Mouse (Mus musculus) ES-E14 (cell line): Measurements from ENCODE around the gene Haghl. TPM values are rescaled to one million over a fixed set of nuclear protein-coding genes. Genes with fewer than 3 reads are reported as not detected.
A peak's percentile ranks its signal among the peaks of the same experiment; 100 is the strongest.

Experiments used
- DNase-seq: peaks from one replicate; pipeline ENCODE4 v3.0.0-alpha.2; 2013; ENCODE audit warnings: low read depth, low spot score
- H3K27ac ChIP-seq: 2 replicates; pipeline ENCODE4 v1.5.1; 2012; ENCODE audit warnings: low read depth, mild to moderate bottlenecking, low read length, moderate library complexity, mixed read lengths; ENCODE audit not compliant: poor library complexity, insufficient read depth, severe bottlenecking
- H3K36me3 ChIP-seq: 2 replicates; pipeline ENCODE4 v1.6.1; 2012; ENCODE audit warnings: mild to moderate bottlenecking, low read length, moderate library complexity, mixed read lengths; ENCODE audit not compliant: control insufficient read depth, poor library complexity, insufficient read depth, severe bottlenecking
- H3K4me1 ChIP-seq, 2 experiments: fragments of 150-350 bp in 1 of 2; sonication (generic) in 1 of 2; 2 replicates each; pipeline ENCODE4 v1.6.1; 2012; ENCODE audit warnings: low read length in 2 of 2, mild to moderate bottlenecking in 1 of 2, mixed read lengths in 1 of 2; ENCODE audit not compliant: control insufficient read depth in 2 of 2, insufficient read depth in 2 of 2, poor library complexity in 1 of 2
- H3K4me3 ChIP-seq, 2 experiments: fragments of 150-350 bp in 1 of 2; sonication (generic) in 1 of 2; 2 replicates each; pipeline ENCODE4 v1.5.1; 2012; ENCODE audit warnings: low read length in 2 of 2, low read depth in 1 of 2, mild to moderate bottlenecking in 1 of 2, mixed read lengths in 1 of 2; ENCODE audit not compliant: insufficient read depth in 1 of 2, poor library complexity in 1 of 2, severe bottlenecking in 1 of 2
- H3K9ac ChIP-seq: 2 replicates; pipeline ENCODE4 v1.6.1; 2012; ENCODE audit warnings: low read depth, mild to moderate bottlenecking, low read length, mixed read lengths; ENCODE audit not compliant: poor library complexity, insufficient read depth, severe bottlenecking
- H3K9me3 ChIP-seq: fragments of 150-350 bp; sonication (generic); 2 replicates; pipeline ENCODE4 v1.6.1; 2012; ENCODE audit warnings: low read depth, mild to moderate bottlenecking, low read length; ENCODE audit not compliant: control insufficient read depth, insufficient read depth
- CHD2 ChIP-seq: IDR thresholded peaks from 2 replicates; pipeline ENCODE4 v1.6.1; 2014; ENCODE audit warnings: mild to moderate bottlenecking, low read depth, low read length, inconsistent platforms
- HCFC1 ChIP-seq: IDR thresholded peaks from 2 replicates; pipeline ENCODE4 v1.6.1; 2012; ENCODE audit warnings: low read length, inconsistent platforms, borderline replicate concordance; ENCODE audit not compliant: insufficient read depth
- MAFK ChIP-seq: IDR thresholded peaks from 2 replicates; pipeline ENCODE4 v1.6.1; 2014; ENCODE audit warnings: mild to moderate bottlenecking, low read depth, low read length, inconsistent platforms; ENCODE audit not compliant: insufficient read depth
- ZC3H11A ChIP-seq: IDR thresholded peaks from 2 replicates; pipeline ENCODE4 v1.6.1; 2012; ENCODE audit warnings: low read depth, mild to moderate bottlenecking, inconsistent platforms, low read length, borderline replicate concordance
- ZNF384 ChIP-seq: IDR thresholded peaks from 2 replicates; pipeline ENCODE4 v1.6.1; 2012; ENCODE audit warnings: low read depth, low read length, inconsistent platforms
- in situ Hi-C, 2 experiments: fragments of 600-800 bp; cut with MboI; formaldehyde crosslinking; loops; one replicate each; pipeline ENCODE4 v1.15.1; 2025; ENCODE audit warnings: low sequenced_read_pairs in 2 of 2, inconsistent platforms in 1 of 2; ENCODE audit not compliant: unreplicated experiment in 2 of 2
- total RNA-seq: library from RNA; depleted of rRNA; stranded (reverse); fragments of 300-350 nt; gene quantifications from 2 replicates; pipeline ENCODE4 v1.2.3, GENCODE M21; 2012

The Haghl gene
- total RNA-seq, 1 experiment: 14.5 TPM

DNA sequence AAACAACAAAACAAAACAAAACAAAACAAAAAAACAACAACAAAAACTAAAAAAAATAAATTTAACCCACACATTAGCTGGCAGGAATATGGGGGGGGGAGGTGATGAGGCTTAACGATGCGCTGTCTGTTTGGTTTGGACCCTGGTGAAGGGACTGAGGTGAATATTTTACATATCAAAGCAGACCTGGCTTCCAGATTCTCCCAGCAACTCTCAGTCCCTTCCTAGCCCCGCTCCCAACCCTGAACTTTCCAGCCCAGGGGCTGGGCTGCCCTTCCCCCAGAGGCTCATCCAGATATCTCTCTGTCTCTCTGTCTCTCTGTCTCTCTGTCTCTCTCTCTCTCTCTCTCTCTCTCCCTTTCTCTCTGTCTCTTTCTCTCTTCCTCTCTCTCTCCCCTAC lies 22.9 kb downstream of the Haghl start:
- no peak for TF ChIP-seq MAFK
- TF ChIP-seq ZC3H11A: no peak
- TF ChIP-seq ZNF384: no peak
- no peak for TF ChIP-seq CHD2
- no peak for TF ChIP-seq HCFC1
- in situ Hi-C loops: no loop called here
- peaks cover 8 to 18% of the 10 kb centered on the region in 2 experiments for H3K4me1 ChIP-seq
- H3K27ac ChIP-seq: no peak overlapping the region
- H3K9ac ChIP-seq: no peak overlapping the region
- H3K36me3 ChIP-seq: no peaks in the 10 kb centered on the region
- H3K4me3 ChIP-seq: no peak overlapping the region
- no peaks in the 10 kb centered on the region for H3K9me3 ChIP-seq
- DNase-seq: no peak

DNA sequence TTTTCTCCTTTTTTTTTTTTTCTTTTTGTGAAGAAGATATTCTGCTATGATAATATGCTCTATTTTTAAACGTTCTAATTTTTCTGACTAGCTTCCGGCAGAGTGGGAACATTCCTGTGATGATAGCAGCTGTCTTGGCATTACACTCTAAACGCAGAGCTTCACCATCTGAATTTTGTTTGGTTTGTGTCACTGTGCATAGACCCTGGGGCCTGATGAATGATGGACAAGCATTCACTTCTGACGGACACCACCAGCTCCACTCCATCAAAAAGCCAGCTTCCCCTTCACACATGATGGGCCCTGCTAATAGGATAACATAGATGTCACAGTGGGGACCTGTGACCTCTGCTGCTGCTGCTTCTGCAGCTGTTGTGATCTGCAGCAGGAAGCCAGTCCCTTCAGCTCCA lies 23.9 kb downstream of the Haghl start:
- Histone ChIP-seq H3K4me3 (no peak overlapping the region), H3K9ac (no peak overlapping the region), H3K36me3 (no peaks in the 10 kb centered on the region), H3K27ac (no peak overlapping the region), H3K9me3 (no peaks in the 10 kb centered on the region), H3K4me1 (peaks cover 8 to 27% of the 10 kb centered on the region in 2 experiments)
- TF ChIP-seq MAFK: no peak
- TF ChIP-seq ZNF384: no peak
- in situ Hi-C loops: no loop called here
- DNase-seq: no peak

DNA sequence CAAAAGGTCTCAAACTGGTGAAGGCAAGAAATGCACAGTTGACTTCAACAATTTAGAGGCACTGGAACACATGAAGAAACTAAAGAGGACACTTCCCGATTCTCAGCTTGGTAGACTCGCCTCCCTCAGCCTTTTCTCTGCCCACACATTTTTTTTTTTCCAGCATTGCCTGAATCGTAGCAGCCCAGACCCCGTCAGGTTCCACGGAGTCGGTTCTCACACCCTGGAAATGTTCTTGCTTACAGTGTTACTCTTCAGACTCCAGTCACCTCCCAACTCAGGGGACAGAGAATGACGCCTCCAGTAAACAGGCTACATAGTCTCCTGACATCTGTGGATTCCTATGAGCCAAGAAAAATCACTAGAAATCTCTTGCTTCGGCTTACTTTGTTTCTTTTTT lies 25.3 kb downstream of the Haghl start:
- H3K9ac ChIP-seq: no peak overlapping the region
- no peak overlapping the region for H3K4me3 ChIP-seq
- no peak for DNase-seq
- TF ChIP-seq ZNF384 (no peak), HCFC1 (no peak), CHD2 (no peak), MAFK (no peak), ZC3H11A (no peak)
- in situ Hi-C loops: no loop called here
- H3K27ac ChIP-seq: no peak overlapping the region
- H3K9me3 ChIP-seq: no peaks in the 10 kb centered on the region
- no peaks in the 10 kb centered on the region for H3K36me3 ChIP-seq
- H3K4me1 ChIP-seq: peaks cover 13 to 40% of the 10 kb centered on the region in 2 experiments

DNA sequence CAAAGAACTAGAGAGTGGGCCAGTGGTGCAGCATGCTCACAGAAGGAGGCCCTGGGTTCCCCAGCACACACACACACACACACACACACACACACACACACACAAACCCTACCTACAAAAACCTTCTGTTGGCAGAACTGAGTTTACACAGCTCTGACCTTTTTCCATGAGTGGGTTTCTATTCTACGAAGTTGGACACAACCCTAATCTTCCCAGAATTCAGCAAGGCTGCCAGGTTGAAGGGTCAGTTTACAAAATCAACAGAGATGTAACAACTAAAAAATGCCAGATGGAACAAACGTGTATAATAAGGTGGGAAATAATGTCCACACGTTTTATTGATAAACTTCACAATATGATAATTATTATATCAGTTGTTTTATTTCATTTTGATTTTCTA lies 27.8 kb downstream of the Haghl start:
- Histone ChIP-seq H3K36me3 (no peaks in the 10 kb centered on the region), H3K9me3 (no peaks in the 10 kb centered on the region), H3K4me1 (peaks cover 20 to 37% of the 10 kb centered on the region in 2 experiments), H3K27ac (peak overlapping the region; percentile 82), H3K9ac (no peak overlapping the region), H3K4me3 (no peak overlapping the region)
- DNase-seq: no peak
- TF ChIP-seq MAFK (no peak), HCFC1 (no peak), ZNF384 (no peak), CHD2 (no peak), ZC3H11A (no peak)
- in situ Hi-C loops: no loop called here

DNA sequence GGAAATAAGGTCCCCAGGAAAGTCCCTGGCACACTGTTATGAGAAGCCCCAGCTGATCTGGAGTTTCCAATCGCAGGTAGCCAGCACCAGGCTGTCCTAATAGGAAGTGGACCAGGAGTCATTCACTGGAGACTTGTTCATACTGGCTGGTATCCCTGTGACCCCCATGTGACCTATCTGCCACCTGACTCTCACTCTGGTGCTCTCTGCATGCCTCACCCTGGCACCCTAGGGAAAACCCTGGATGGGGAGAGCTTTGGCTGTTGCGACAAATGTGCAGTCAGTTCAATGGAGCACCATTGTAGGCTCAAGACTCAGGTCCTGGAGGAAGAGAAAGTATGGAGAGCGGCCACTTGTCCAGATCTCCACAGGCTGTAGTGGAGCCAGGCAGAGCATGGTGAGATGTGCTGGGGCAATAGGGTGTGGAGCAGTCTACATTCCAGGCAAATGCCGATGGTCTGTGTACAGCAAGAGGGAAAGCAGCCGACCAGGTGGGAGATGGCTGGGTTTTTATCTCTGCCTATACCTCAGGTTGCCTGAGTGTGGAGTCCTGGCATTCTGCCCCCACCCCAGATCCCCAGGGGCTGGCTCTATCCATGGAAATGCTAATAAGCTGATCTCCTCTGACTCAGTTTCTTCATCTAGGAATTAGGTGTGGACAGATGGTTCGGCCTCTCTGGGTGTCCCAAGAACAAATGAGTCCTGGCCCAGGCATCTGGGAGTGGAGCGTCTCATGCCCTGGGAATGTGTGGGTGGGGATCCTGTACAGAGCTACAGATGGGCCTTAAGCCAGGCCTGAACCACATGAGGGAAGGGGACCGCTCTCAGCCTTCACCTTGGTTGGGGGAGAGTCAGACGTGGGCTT lies 28.9 kb downstream of the Haghl start:
- Histone ChIP-seq H3K9ac (peak overlapping the region; percentile 6), H3K4me1 (peaks cover 15 to 33% of the 10 kb centered on the region in 2 experiments), H3K36me3 (no peaks in the 10 kb centered on the region), H3K27ac (peak overlapping the region; percentile 82), H3K4me3 (no peak overlapping the region), H3K9me3 (no peaks in the 10 kb centered on the region)
- in situ Hi-C loops: no loop called here
- TF ChIP-seq CHD2 (0 out of 2 replicates have a peak, but pooled peaks have one; percentile 38), ZC3H11A (no peak), MAFK (0 out of 2 replicates have a peak, but pooled peaks have one; percentile 29)
- DNase-seq: peak; percentile 39
